Mouse (Mus musculus) midbrain, embryonic 12.5 days (tissue): ENCODE measurements around the gene Aprt. TPM values are rescaled to one million over a fixed set of nuclear protein-coding genes. Genes with fewer than 3 reads are reported as not detected.

Experiments
- ATAC-seq: fragments of 200-750 bp; cut with Nextera tagmentation; 2 replicates; pipeline ENCODE4 v1.8.0; 2017; ENCODE audit warnings: low read depth, moderate TSS enrichment, moderate library complexity; ENCODE audit not compliant: low FRiP score
- H3K27ac ChIP-seq: fragments of 300-500 bp; sonication (generic); replicated peaks from 2 replicates; pipeline ENCODE4 v1.5.1; 2016; ENCODE audit warnings: mild to moderate bottlenecking
- H3K27me3 ChIP-seq: fragments of 300-500 bp; sonication (generic); 2 replicates; pipeline ENCODE4 v1.6.1; 2016; ENCODE audit warnings: mild to moderate bottlenecking
- H3K36me3 ChIP-seq: fragments of 300-500 bp; sonication (generic); 2 replicates; pipeline ENCODE4 v1.6.1; 2016
- H3K4me1 ChIP-seq: fragments of 300-500 bp; sonication (generic); 2 replicates; pipeline ENCODE4 v1.6.1; 2016
- H3K4me2 ChIP-seq: fragments of 300-500 bp; sonication (generic); replicated peaks from 2 replicates; pipeline ENCODE4 v1.6.1; 2016; ENCODE audit warnings: mild to moderate bottlenecking, moderate library complexity
- H3K4me3 ChIP-seq: fragments of 300-500 bp; sonication (generic); 2 replicates; pipeline ENCODE4 v1.5.1; 2016; ENCODE audit warnings: mild to moderate bottlenecking
- H3K9ac ChIP-seq: fragments of 300-500 bp; sonication (generic); replicated peaks from 2 replicates; pipeline ENCODE4 v1.6.1; 2016; ENCODE audit warnings: mild to moderate bottlenecking, moderate library complexity
- H3K9me3 ChIP-seq: fragments of 300-500 bp; sonication (generic); 2 replicates; pipeline ENCODE4 v1.6.1; 2016; ENCODE audit warnings: mild to moderate bottlenecking
- WGBS: fragments of 180-500 bp; shearing (Covaris S2); methylation state at CpG from one replicate; pipeline ENCODE4 v1.1.7; 2016; 5-methylcytosine and 5-hydroxymethylcytosine counted together
- polyA plus RNA-seq: library from polyadenylated mRNA; unstranded; fragments of >200 nt; fragmentation: Nextera tagmentation; extraction: Ambion mirVana; gene quantifications from 2 replicates; pipeline ENCODE4 v1.2.1, GENCODE M21; 2016

Gene Aprt
- polyA plus RNA-seq, result 157 and 160 TPM in 2 replicates

- Histone ChIP-seq H3K36me3 (peaks cover 20% of the 10 kb centered on the region), H3K27me3 (no peaks in the 10 kb centered on the region), H3K27ac (no peak within 1 kb of the TSS), H3K4me3 (peak within 1 kb of the TSS; percentile 64), H3K9me3 (no peaks in the 10 kb centered on the region), H3K4me2 (peak within 1 kb of the TSS; percentile 83), H3K4me1 (peaks cover 38% of the 10 kb centered on the region), H3K9ac (peak within 1 kb of the TSS; percentile 87)
- WGBS, result under 1% methylated on average over 38 of the region's 39 CpGs
- ATAC-seq, result peak; percentile 88
Observed at GRCm38 (mm10) chr8:122576648-122577022, at the start of gene Aprt. Gene Aprt (minus strand): TSS chr8:122576909.

- H3K9me3 ChIP-seq, result no peaks in the 10 kb centered on the region
- H3K4me1 ChIP-seq, result peaks cover 4% of the 10 kb centered on the region
- H3K4me2 ChIP-seq, result no peak overlapping the region
- no peak for ATAC-seq
- no peak overlapping the region for H3K27ac ChIP-seq
- WGBS, result 85% methylated on average over 9 of the region's 9 CpGs
- no peaks in the 10 kb centered on the region for H3K36me3 ChIP-seq
- no peak overlapping the region for H3K9ac ChIP-seq
- peaks cover 12% of the 10 kb centered on the region for H3K27me3 ChIP-seq
- no peak overlapping the region for H3K4me3 ChIP-seq
Observed at GRCm38 (mm10) chr8:122625811-122626210, 49.1 kb upstream of the Aprt start.

GRCm38 (mm10) chr8:122624653-122625052 lies 47.9 kb upstream of the Aprt start:
- 0 out of 2 replicates have a peak, but pooled peaks cover 3% of the 10 kb centered on the region for H3K4me1 ChIP-seq
- H3K4me2 ChIP-seq, result no peak overlapping the region
- no peak overlapping the region for H3K9ac ChIP-seq
- no peaks in the 10 kb centered on the region for H3K9me3 ChIP-seq
- H3K27me3 ChIP-seq, result peaks cover 5% of the 10 kb centered on the region
- no peak overlapping the region for H3K4me3 ChIP-seq
- H3K36me3 ChIP-seq, result no peaks in the 10 kb centered on the region
- WGBS, result 74% methylated on average over 5 of the region's 5 CpGs
- no peak overlapping the region for H3K27ac ChIP-seq
- ATAC-seq, result no peak

GRCm38 (mm10) chr8:122623844-122624642 lies 47.3 kb upstream of the Aprt start:
- Histone ChIP-seq H3K4me3 (no peak overlapping the region), H3K9ac (no peak overlapping the region), H3K27me3 (peaks cover 5% of the 10 kb centered on the region), H3K36me3 (no peaks in the 10 kb centered on the region), H3K27ac (no peak overlapping the region), H3K9me3 (no peaks in the 10 kb centered on the region), H3K4me1 (0 out of 2 replicates have a peak, but pooled peaks cover 5% of the 10 kb centered on the region), H3K4me2 (no peak overlapping the region)
- ATAC-seq, result no peak
- 93% methylated on average over 17 of the region's 17 CpGs for WGBS

DNA sequence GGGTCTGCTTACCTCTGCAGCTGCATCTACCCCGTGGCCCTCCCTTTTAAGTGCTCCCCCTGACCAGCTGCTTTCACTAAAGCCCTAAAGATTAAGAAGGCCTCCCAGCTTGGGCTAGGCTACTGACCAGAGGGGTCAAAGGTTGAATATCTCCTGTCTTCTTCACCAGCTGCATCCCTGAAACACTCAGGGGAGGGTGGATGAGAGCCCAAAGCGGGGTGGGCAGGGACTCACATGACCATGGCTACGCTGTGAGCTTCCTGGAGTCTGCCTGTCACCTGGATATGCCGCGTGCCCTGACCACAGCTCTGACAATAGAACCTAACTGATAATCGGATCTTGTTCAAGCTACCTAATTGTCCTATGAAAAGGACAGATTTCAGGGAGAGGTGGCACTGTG lies 46.0 kb upstream of the Aprt start, which contains the start of gene Pabpn1l:
Gene Pabpn1l, minus strand, starts transcription at position 13 of the 400 bp plus-strand sequence.
- no peak within 1 kb of the TSS for H3K9ac ChIP-seq
- H3K27ac ChIP-seq, result no peak within 1 kb of the TSS
- no peak within 1 kb of the TSS for H3K4me2 ChIP-seq
- 64% methylated on average over 6 of the region's 6 CpGs for WGBS
- no peaks in the 10 kb centered on the region for H3K9me3 ChIP-seq
- no peaks in the 10 kb centered on the region for H3K27me3 ChIP-seq
- no peaks in the 10 kb centered on the region for H3K36me3 ChIP-seq
- H3K4me1 ChIP-seq, result peaks cover 10% of the 10 kb centered on the region
- ATAC-seq, result no peak
- no peak within 1 kb of the TSS for H3K4me3 ChIP-seq

DNA sequence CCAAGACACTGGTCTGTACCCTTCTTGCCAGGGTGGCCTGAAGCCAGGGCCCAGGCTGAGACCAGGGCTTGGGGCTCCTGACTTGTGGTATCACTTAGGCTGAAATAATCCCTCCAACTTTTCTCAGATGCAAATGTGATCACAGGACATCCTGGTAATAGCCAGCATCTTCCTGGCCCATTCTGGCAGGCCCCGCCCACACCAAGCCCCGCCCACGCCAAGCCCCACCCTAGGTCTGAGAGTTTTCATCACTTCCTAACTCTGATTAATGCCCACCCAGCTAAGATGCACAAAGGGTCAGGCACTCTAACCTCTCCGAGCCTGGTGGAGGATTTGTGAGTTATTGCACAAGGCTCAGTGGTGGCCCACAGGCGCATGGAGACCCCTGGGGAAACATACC lies 43.7 kb upstream of the Aprt start:
- H3K27me3 ChIP-seq, result no peaks in the 10 kb centered on the region
- ATAC-seq, result no peak
- 0 out of 2 replicates have a peak, but pooled peaks cover 3% of the 10 kb centered on the region for H3K36me3 ChIP-seq
- 51% methylated on average over 5 of the region's 5 CpGs for WGBS
- peaks cover 10% of the 10 kb centered on the region for H3K4me1 ChIP-seq
- H3K9me3 ChIP-seq, result no peaks in the 10 kb centered on the region
- H3K9ac ChIP-seq, result no peak overlapping the region
- H3K4me3 ChIP-seq, result no peak overlapping the region
- no peak overlapping the region for H3K4me2 ChIP-seq
- no peak overlapping the region for H3K27ac ChIP-seq

GRCm38 (mm10) chr8:122618660-122619378 lies 42.1 kb upstream of the Aprt start:
- Histone ChIP-seq H3K36me3 (0 out of 2 replicates have a peak, but pooled peaks cover 9% of the 10 kb centered on the region), H3K9me3 (no peaks in the 10 kb centered on the region), H3K4me1 (peaks cover 10% of the 10 kb centered on the region), H3K27ac (no peak overlapping the region), H3K4me3 (no peak overlapping the region), H3K27me3 (no peaks in the 10 kb centered on the region), H3K9ac (no peak overlapping the region), H3K4me2 (no peak overlapping the region)
- ATAC-seq, result no peak
- 67% methylated on average over 6 of the region's 6 CpGs for WGBS

DNA sequence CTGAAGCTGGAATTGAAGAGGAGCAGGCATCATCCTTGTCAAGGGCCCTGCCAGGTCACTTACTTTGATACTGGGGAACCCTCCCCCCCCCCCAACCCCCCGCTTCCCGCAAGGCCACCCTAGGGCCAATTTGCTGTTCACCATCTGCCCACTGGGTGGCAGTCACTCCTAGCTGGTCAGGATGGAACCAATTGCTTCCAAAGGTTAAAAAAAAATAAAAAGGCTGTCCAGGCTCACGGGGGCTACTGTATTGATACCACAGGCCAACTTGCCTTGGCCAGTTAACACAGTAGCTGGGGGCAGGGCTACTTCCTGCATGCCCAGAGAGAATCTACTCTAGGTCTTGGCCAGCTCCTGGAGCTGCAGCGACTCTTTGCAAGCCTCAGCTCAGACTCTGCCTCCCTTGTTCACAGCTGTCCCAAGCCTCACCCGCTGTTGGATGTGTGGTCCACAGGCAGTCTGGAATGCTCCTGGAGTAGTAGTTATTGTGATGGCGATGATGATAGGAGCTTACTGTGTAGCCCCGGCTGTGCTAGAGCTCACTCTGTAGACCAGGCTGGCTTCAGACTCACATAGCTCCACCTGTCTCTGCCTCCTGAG lies 41.3 kb upstream of the Aprt start:
- H3K4me1 ChIP-seq, result peaks cover 10% of the 10 kb centered on the region

GRCm38 (mm10) chr8:122616181-122616905 lies 39.6 kb upstream of the Aprt start:
- Histone ChIP-seq H3K27me3 (no peaks in the 10 kb centered on the region), H3K9me3 (no peaks in the 10 kb centered on the region), H3K27ac (no peak overlapping the region), H3K36me3 (0 out of 2 replicates have a peak, but pooled peaks cover 9% of the 10 kb centered on the region), H3K4me2 (no peak overlapping the region), H3K4me3 (no peak overlapping the region), H3K9ac (no peak overlapping the region), H3K4me1 (peaks cover 19% of the 10 kb centered on the region)
- no peak for ATAC-seq
- WGBS, result 80% methylated on average over 9 of the region's 9 CpGs

More for the DNA sequence above, 41.3 kb upstream of the Aprt start:
- no peak overlapping the region for H3K4me3 ChIP-seq
- no peak overlapping the region for H3K27ac ChIP-seq
- H3K9ac ChIP-seq, result no peak overlapping the region
- ATAC-seq, result no peak
- no peaks in the 10 kb centered on the region for H3K9me3 ChIP-seq
- no peak overlapping the region for H3K4me2 ChIP-seq
- H3K27me3 ChIP-seq, result no peaks in the 10 kb centered on the region
- 0 out of 2 replicates have a peak, but pooled peaks cover 9% of the 10 kb centered on the region for H3K36me3 ChIP-seq
- 32% methylated on average over 5 of the region's 7 CpGs for WGBS

GRCm38 (mm10) chr8:122611295-122612133 lies 34.8 kb upstream of the Aprt start, which contains the start of the genes Galns and Trappc2l:
Gene Galns (minus strand): TSS chr8:122611463.
Gene Trappc2l (plus strand): TSS chr8:122611640.
- peak; percentile 95 for ATAC-seq
- peak within 1 kb of the TSS; percentile 88 for H3K4me2 ChIP-seq
- under 1% methylated on average over 56 of the region's 57 CpGs for WGBS

More at GRCm38 (mm10) chr8:122611295-122612133, 34.8 kb upstream of the Aprt start, which contains the start of the genes Galns and Trappc2l:
- H3K4me3 ChIP-seq, result peak within 1 kb of the TSS; percentile 74
- no peaks in the 10 kb centered on the region for H3K9me3 ChIP-seq
- H3K9ac ChIP-seq, result peak within 1 kb of the TSS; percentile 68
- H3K36me3 ChIP-seq, result 0 out of 2 replicates have a peak, but pooled peaks cover 9% of the 10 kb centered on the region
- H3K27ac ChIP-seq, result peak within 1 kb of the TSS; percentile 90
- H3K27me3 ChIP-seq, result no peaks in the 10 kb centered on the region
- H3K4me1 ChIP-seq, result peaks cover 18% of the 10 kb centered on the region
